Mouse (Mus musculus) G1E (cell line): ENCODE measurements at regions not wholly inside any gene's neighbourhood (a gene's known extent, or its start where the extent isn't known, plus 50 kb on each side); places are given as distances from the start of the nearest gene placed in this dataset.

Experiments used
- ATAC-seq: 2 replicates; pipeline ENCODE4 v1.8.0; 2016; ENCODE audit warnings: mild to moderate bottlenecking; ENCODE audit not compliant: insufficient number of reproducible peaks, poor library complexity, low FRiP score, severe bottlenecking; ENCODE audit errors: extremely low read depth
- DNase-seq: peaks from one replicate; pipeline ENCODE4 v3.0.0; 2012; ENCODE audit warnings: low spot score
- H3K27me3 ChIP-seq: 2 replicates; pipeline ENCODE4 v1.6.1; 2012; ENCODE audit warnings: mild to moderate bottlenecking, low read length, inconsistent platforms; ENCODE audit not compliant: insufficient read depth
- H3K36me3 ChIP-seq: replicated peaks from 2 replicates; pipeline ENCODE3; 2012; ENCODE audit warnings: mild to moderate bottlenecking, inconsistent platforms
- H3K4me1 ChIP-seq: 2 replicates; pipeline ENCODE4 v1.6.1; 2012; ENCODE audit warnings: low read depth, low read length, inconsistent platforms, mixed read lengths; ENCODE audit not compliant: insufficient read depth
- H3K4me3 ChIP-seq: 2 replicates; pipeline ENCODE4 v1.5.1; 2012; ENCODE audit warnings: low read depth, mild to moderate bottlenecking, inconsistent platforms, low read length, moderate library complexity, mixed read lengths
- H3K9me3 ChIP-seq: replicated peaks from 2 replicates; pipeline ENCODE4 v1.6.1; 2012; ENCODE audit warnings: inconsistent platforms
- CTCF ChIP-seq: IDR thresholded peaks from 2 replicates; pipeline ENCODE4 v1.5.1; 2012; ENCODE audit warnings: low read depth, low read length, inconsistent platforms, mixed read lengths
- GATA1 ChIP-seq: IDR thresholded peaks from 2 replicates; pipeline ENCODE4 v1.6.1; 2012; ENCODE audit warnings: borderline replicate concordance, low read length, inconsistent platforms, mixed read lengths
- GATA2 ChIP-seq: IDR thresholded peaks from 2 replicates; pipeline ENCODE4 v1.6.1; 2012; ENCODE audit warnings: low read depth, low read length, inconsistent platforms, borderline replicate concordance
- POLR2AphosphoS5 ChIP-seq: IDR thresholded peaks from 2 replicates; pipeline ENCODE4 v1.6.1; 2012; ENCODE audit warnings: low read depth, low read length, inconsistent platforms; ENCODE audit not compliant: insufficient replicate concordance
- TAL1 ChIP-seq: conservative IDR thresholded peaks from 2 replicates; pipeline ENCODE4 v1.6.1; 2012; ENCODE audit warnings: low read depth, low read length, inconsistent platforms, mixed read lengths

DNA sequence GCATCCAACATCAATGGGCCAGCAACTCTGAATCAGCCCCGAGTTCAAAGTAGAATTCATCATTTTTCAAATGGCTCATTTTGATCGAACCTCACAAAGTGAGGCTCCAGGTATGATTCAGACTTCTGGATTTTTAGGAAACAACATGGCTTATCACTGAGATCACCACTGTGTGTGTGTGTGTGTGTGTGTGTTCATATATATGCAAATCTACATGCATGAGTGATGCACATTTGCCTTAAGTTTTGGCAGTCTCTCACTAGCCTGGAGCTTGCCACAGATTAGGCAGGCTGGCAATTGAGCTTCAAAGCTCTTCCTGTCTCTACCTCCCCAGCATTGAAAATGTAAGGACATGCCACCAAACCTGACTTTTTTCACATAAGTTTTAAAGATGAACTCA, 195.1 kb upstream of the Mindy3 start:
- TF ChIP-seq POLR2AphosphoS5 (no peak), CTCF (no peak), TAL1 (no peak), GATA1 (no peak), GATA2 (no peak)

DNA sequence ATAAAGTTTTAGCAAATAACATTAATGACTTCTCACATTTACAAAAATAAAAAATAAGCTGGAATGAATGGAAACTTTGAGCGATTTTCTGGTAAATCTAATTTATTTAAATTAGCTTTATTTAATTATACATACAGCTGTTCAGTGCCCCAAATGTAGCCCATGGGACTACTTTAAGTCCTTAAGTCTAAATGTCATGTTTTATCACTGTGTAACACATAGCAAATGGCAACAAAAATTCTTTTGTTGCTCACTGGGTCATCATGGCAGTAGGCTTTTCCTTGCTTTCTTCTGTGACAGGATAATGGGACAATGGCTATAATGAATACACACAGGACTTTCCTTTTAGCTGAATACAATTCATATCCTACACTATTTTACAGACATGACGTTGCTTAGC, 194.6 kb upstream of the Mindy3 start:
- ATAC-seq (no peak), DNase-seq (no peak)
- TF ChIP-seq CTCF (no peak), GATA1 (no peak), GATA2 (no peak), POLR2AphosphoS5 (no peak), TAL1 (no peak)
- H3K27me3 ChIP-seq, result no peaks in the 10 kb centered on the region
- H3K9me3 ChIP-seq, result no peaks in the 10 kb centered on the region
- no peaks in the 10 kb centered on the region for H3K4me1 ChIP-seq
- no peak overlapping the region for H3K4me3 ChIP-seq
- no peaks in the 10 kb centered on the region for H3K36me3 ChIP-seq

More for the DNA sequence above, 195.1 kb upstream of the Mindy3 start:
- H3K9me3 ChIP-seq, result no peaks in the 10 kb centered on the region
- no peak overlapping the region for H3K4me3 ChIP-seq
- no peaks in the 10 kb centered on the region for H3K27me3 ChIP-seq
- H3K4me1 ChIP-seq, result no peaks in the 10 kb centered on the region
- H3K36me3 ChIP-seq, result no peaks in the 10 kb centered on the region
- no peak for ATAC-seq
- DNase-seq, result no peak

GRCm38 (mm10) chr2:12582566-12582965, 163.3 kb upstream of the Mindy3 start:
- ATAC-seq (no peak), DNase-seq (no peak)
- TF ChIP-seq CTCF (no peak), GATA2 (no peak), TAL1 (no peak), POLR2AphosphoS5 (no peak), GATA1 (no peak)
- Histone ChIP-seq H3K4me3 (no peak overlapping the region), H3K9me3 (no peaks in the 10 kb centered on the region), H3K27me3 (no peaks in the 10 kb centered on the region), H3K4me1 (no peaks in the 10 kb centered on the region), H3K36me3 (no peaks in the 10 kb centered on the region)

GRCm38 (mm10) chr2:12557736-12558135, 138.5 kb upstream of the Mindy3 start:
- peaks cover 2% of the 10 kb centered on the region; the same call in 1 of the 2 replicates for H3K27me3 ChIP-seq
- no peak overlapping the region for H3K4me3 ChIP-seq
- no peaks in the 10 kb centered on the region for H3K36me3 ChIP-seq
- TF ChIP-seq TAL1 (no peak), GATA2 (no peak), POLR2AphosphoS5 (no peak)
- ATAC-seq, result no peak
- no peak for DNase-seq
- H3K9me3 ChIP-seq, result no peaks in the 10 kb centered on the region
- H3K4me1 ChIP-seq, result no peaks in the 10 kb centered on the region

DNA sequence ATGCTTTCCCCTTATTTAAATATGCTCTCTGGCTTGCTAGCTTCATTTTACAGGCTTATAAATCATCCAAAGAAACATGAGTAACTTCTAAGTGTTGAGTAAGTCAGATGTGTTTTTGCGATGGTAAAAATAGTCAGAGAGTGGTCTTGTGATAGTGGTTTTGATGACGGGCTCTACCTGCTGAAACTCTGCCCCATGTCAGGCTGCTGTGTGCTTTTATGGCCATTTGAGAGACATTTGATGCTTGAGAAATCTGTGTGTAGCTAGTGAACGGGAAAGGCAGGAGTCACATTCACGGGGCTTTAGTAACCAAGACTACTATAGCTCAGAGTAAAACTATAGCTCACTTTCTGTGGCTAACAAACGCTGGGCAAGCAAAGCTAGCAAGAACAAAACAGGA, 103.1 kb upstream of the Mindy3 start:
- TF ChIP-seq POLR2AphosphoS5 (no peak), CTCF (no peak), TAL1 (no peak), GATA1 (no peak), GATA2 (no peak)
- ATAC-seq (no peak), DNase-seq (no peak)
- H3K9me3 ChIP-seq, result no peaks in the 10 kb centered on the region
- H3K4me3 ChIP-seq, result no peak overlapping the region
- no peaks in the 10 kb centered on the region for H3K4me1 ChIP-seq
- H3K27me3 ChIP-seq, result no peaks in the 10 kb centered on the region
- H3K36me3 ChIP-seq, result no peaks in the 10 kb centered on the region

- Histone ChIP-seq H3K9me3 (no peaks in the 10 kb centered on the region), H3K36me3 (no peaks in the 10 kb centered on the region), H3K27me3 (no peaks in the 10 kb centered on the region), H3K4me3 (no peak overlapping the region), H3K4me1 (no peaks in the 10 kb centered on the region)
- no peak for ATAC-seq
- TF ChIP-seq GATA1, result no peak
- no peak for TF ChIP-seq GATA2
- no peak for TF ChIP-seq POLR2AphosphoS5
- no peak for TF ChIP-seq TAL1
- TF ChIP-seq CTCF, result no peak
- no peak for DNase-seq
Observed at GRCm38 (mm10) chr2:12521744-12522143, 102.5 kb upstream of the Mindy3 start.

GRCm38 (mm10) chr2:12492369-12492768, 73.1 kb upstream of the Mindy3 start:
- Histone ChIP-seq H3K27me3 (0 out of 2 replicates have a peak, but pooled peaks cover 4% of the 10 kb centered on the region), H3K4me3 (no peak overlapping the region), H3K36me3 (no peaks in the 10 kb centered on the region), H3K9me3 (no peaks in the 10 kb centered on the region), H3K4me1 (no peaks in the 10 kb centered on the region)
- ATAC-seq (no peak), DNase-seq (peak; percentile 2)
- TF ChIP-seq GATA2, result no peak
- no peak for TF ChIP-seq POLR2AphosphoS5
- TF ChIP-seq GATA1, result no peak
- TF ChIP-seq TAL1, result no peak
- TF ChIP-seq CTCF, result 0 out of 2 replicates have a peak, but pooled peaks have one; percentile 16
